Mouse (Mus musculus): ENCODE results near the gene Tmem175.

GRCm38 (mm10) chr5:108655891-108656650, 26.5 kb downstream of the Tmem175 start:
- TF ChIP-seq MAFK (IDR thresholded peaks at IDR 0.05; ENCODE audit: insufficient replicate concordance, low read length) (no peak), POLR2A (IDR thresholded peaks at IDR 0.05; ENCODE audit: low read depth, low read length) (no peak), NRF1 (IDR thresholded peaks at IDR 0.05; ENCODE audit: low read depth, low read length) (no peak), CHD1 (IDR thresholded peaks at IDR 0.05; ENCODE audit: low read depth, low read length) (no peak), BHLHE40 (IDR thresholded peaks at IDR 0.05; ENCODE audit: low read depth, low read length) (no peak), USF2 (conservative IDR thresholded peaks at IDR 0.05; ENCODE audit: low read depth, low read length) (no peak), SMC3 (IDR thresholded peaks at IDR 0.05; ENCODE audit: low read depth, low read length) (no peak), EP300 (IDR thresholded peaks at IDR 0.05; ENCODE audit: low read length) (no peak)

Measured in CH12.LX (cell line).